Mouse (Mus musculus) v-Abl transformed pro-B cells (cell line): Measurements from ENCODE around the gene 1700024G13Rik.

Experiments
- in situ Hi-C, 2 experiments: fragments of 400-800 bp; cut with MboI; formaldehyde crosslinking; loops; one replicate each; pipeline ENCODE4 v1.15.1; 2025; ENCODE audit not compliant: unreplicated experiment in 2 of 2

The 1700024G13Rik gene

DNA sequence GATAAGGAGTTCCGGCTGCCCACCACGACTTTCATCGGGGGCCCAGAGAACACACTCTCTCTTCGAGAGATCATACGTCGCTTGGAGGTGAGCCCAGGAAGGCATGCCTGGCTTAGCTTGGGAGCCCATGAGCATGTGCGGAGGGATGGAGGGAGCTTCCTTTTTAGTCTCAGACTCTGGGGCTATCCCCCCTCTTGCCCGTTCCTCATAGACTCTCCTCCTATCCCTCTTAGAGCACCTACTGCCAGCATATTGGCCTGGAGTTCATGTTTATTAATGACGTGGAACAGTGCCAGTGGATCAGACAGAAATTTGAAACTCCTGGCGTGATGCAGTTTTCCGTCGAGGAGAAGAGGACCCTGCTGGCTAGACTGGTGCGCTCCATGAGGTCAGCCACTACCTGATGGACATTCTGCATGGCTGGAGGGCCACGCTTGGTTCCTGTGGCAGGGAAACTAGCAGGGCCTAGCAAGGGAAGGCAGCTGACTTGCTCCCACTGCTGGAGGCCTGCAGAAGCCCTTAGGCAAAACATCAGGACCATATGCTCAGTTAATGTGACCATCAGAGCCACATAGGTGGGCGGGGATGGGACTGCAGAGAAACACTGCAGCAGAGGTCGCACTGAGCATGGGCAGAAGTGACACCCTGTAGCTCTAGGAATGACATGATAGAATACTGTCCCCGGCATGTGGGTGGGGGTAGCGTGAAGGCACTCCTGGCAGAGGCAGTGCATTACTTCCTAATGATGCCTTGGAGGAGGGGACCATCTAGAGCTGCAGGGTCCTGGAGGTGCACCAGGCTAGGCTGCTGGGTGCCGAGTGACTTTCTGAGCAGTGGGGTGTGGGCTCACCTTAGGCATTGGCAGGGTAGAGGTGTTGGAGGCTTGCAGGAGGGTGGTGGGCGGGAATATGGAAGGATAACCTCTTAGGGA is 55.4 kb downstream of the 1700024G13Rik start:
- in situ Hi-C loops = no loop called here

DNA sequence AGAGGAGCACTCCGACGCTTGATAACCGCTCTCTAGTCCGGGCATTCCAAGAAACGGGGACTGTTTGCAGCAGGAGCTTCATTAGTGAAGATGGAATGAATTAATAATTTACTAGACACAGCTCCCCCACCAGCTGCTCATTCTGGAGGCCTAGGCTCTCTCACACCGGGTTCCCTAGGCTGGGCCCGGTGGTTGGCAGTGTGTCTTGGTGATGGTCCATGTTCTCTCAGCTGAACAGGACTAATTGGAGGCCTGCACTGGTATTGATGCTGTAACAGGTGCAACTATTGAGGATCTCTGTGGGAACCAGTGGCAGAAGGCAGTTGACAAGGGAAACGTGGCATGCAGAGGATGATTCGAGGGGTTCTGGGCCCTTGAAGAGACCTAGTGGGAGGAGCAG is 60.8 kb downstream of the 1700024G13Rik start:
- in situ Hi-C loops = no loop called here
